Mouse (Mus musculus): Measurements from ENCODE around the gene Dnajb13.
"Not testable (repeated sequence)": the region's sequence is repeated elsewhere in the genome, so short reads cannot be mapped to it uniquely, and the experiment has no call there.

Dnajb13 gene

GRCm38 (mm10) chr7:100484493-100484892 lies 30.3 kb downstream of the Dnajb13 start:
- no peak for DNase-seq

GRCm38 (mm10) chr7:100482046-100482445 lies 32.7 kb downstream of the Dnajb13 start:
- not testable (repeated sequence) for DNase-seq

GRCm38 (mm10) chr7:100480175-100480574 lies 34.6 kb downstream of the Dnajb13 start:
- DNase-seq: no peak

GRCm38 (mm10) chr7:100479823-100480164 lies 35.0 kb downstream of the Dnajb13 start:
- no peak for DNase-seq

GRCm38 (mm10) chr7:100479100-100479822 lies 35.5 kb downstream of the Dnajb13 start:
- DNase-seq: no peak

GRCm38 (mm10) chr7:100474680-100475079 lies 40.1 kb downstream of the Dnajb13 start:
- DNase-seq: no peak

GRCm38 (mm10) chr7:100473846-100474454 lies 40.8 kb downstream of the Dnajb13 start:
- no peak for DNase-seq

- no peak for DNase-seq
Observed at GRCm38 (mm10) chr7:100472777-100473176, 42.0 kb downstream of the Dnajb13 start, which contains the start of gene Ucp3. Ucp3 (plus strand) TSS chr7:100472990.

- DNase-seq: no peak
Observed at GRCm38 (mm10) chr7:100471407-100471797, 43.4 kb downstream of the Dnajb13 start.

- DNase-seq: no peak
Observed at GRCm38 (mm10) chr7:100470796-100471406, 43.9 kb downstream of the Dnajb13 start.

GRCm38 (mm10) chr7:100469502-100469901 lies 45.3 kb downstream of the Dnajb13 start:
- no peak for DNase-seq

- no peak for DNase-seq
Observed at GRCm38 (mm10) chr7:100468761-100469160, 46.0 kb downstream of the Dnajb13 start.

GRCm38 (mm10) chr7:100466781-100467510 lies 47.8 kb downstream of the Dnajb13 start:
- DNase-seq: no peak

GRCm38 (mm10) chr7:100465656-100466309 lies 49.0 kb downstream of the Dnajb13 start:
- DNase-seq: no peak

GRCm38 (mm10) chr7:100465248-100465647 lies 49.5 kb downstream of the Dnajb13 start:
- no peak for DNase-seq

GRCm38 (mm10) chr7:100464248-100464647 lies 50.5 kb downstream of the Dnajb13 start:
- DNase-seq: no peak

- DNase-seq: no peak
Observed at GRCm38 (mm10) chr7:100463757-100464156, 51.0 kb downstream of the Dnajb13 start.

- no peak for DNase-seq
Observed at GRCm38 (mm10) chr7:100463194-100463593, 51.6 kb downstream of the Dnajb13 start.

- DNase-seq: peak; percentile 30
Observed at GRCm38 (mm10) chr7:100461621-100462151, 53.1 kb downstream of the Dnajb13 start.

- no peak for DNase-seq
Observed at GRCm38 (mm10) chr7:100459862-100460261, 54.9 kb downstream of the Dnajb13 start.

GRCm38 (mm10) chr7:100458153-100458552 lies 56.6 kb downstream of the Dnajb13 start:
- no peak for DNase-seq

All from right cerebral cortex, postnatal 14 days (tissue).